ENCODE assay signal across 8 mouse cellular contexts in genomic region chr5:135078482-135078810, GRCm38 (mm10). TPM values are rescaled to one million over a fixed set of nuclear protein-coding genes. Genes with fewer than 3 reads are reported as not detected.
DNase-seq lines count a peak whose midpoint lies in the region; ATAC-seq and TF ChIP-seq lines count a peak whose summit lies in the region.

No protein-coding gene starts in this region.

- no peak for ATAC-seq in heart, postnatal 0 days (ENCODE audit: insufficient read depth, low read depth)
- peak; percentile 59; the same call in 1 of the 2 replicates for ATAC-seq in midbrain, embryonic 11.5 days (ENCODE audit: low FRiP score)

- no peaks in the 10 kb centered on the region for H3K27me3 ChIP-seq in heart, postnatal 0 days (ENCODE audit: control insufficient read depth, insufficient read depth, low read length)
- H3K27me3 ChIP-seq in midbrain, embryonic 11.5 days (ENCODE audit: control insufficient read depth, insufficient read depth, low read length): no peaks in the 10 kb centered on the region

- no peak for TF ChIP-seq POLR2A in bone marrow macrophage, adult 2 months (IDR thresholded peaks at IDR 0.05; ENCODE audit: borderline replicate concordance, low read depth, low read length)

- H3K9me3 ChIP-seq in heart, postnatal 0 days (replicated peaks; ENCODE audit: control insufficient read depth, low read length): no peaks in the 10 kb centered on the region
- no peaks in the 10 kb centered on the region for H3K9me3 ChIP-seq in midbrain, embryonic 11.5 days (ENCODE audit: control insufficient read depth, low read length)

- no peak for TF ChIP-seq CTCF in bone marrow macrophage, adult 2 months (IDR thresholded peaks at IDR 0.05; ENCODE audit: low read depth, low read length)
- no peak for TF ChIP-seq CTCF in heart, postnatal 0 days (IDR thresholded peaks at IDR 0.05; ENCODE audit: low read depth)

- H3K36me3 ChIP-seq in heart, postnatal 0 days (replicated peaks; ENCODE audit: control insufficient read depth, insufficient read depth, low read length): no peaks in the 10 kb centered on the region
- H3K36me3 ChIP-seq in midbrain, embryonic 11.5 days (ENCODE audit: control insufficient read depth, insufficient read depth, low read length): no peaks in the 10 kb centered on the region

- TF ChIP-seq EP300 in heart, postnatal 0 days (IDR thresholded peaks at IDR 0.05; ENCODE audit: low read depth): no peak

- no peak overlapping the region for H3K9ac ChIP-seq in heart, postnatal 0 days (replicated peaks; ENCODE audit: low read depth, low read length)
- peak overlapping the region; percentile 99 for H3K9ac ChIP-seq in midbrain, embryonic 11.5 days (ENCODE audit: low read length)

- no peaks in the 10 kb centered on the region for H3K4me1 ChIP-seq in bone marrow macrophage, adult 2 months (ENCODE audit: control insufficient read depth, insufficient read depth, low read length)
- no peaks in the 10 kb centered on the region for H3K4me1 ChIP-seq in heart, postnatal 0 days (ENCODE audit: control insufficient read depth, insufficient read depth)
- H3K4me1 ChIP-seq in midbrain, embryonic 11.5 days (ENCODE audit: control insufficient read depth, insufficient read depth, low read length): peaks cover 10% of the 10 kb centered on the region

- H3K4me3 ChIP-seq in bone marrow macrophage, adult 2 months (ENCODE audit: insufficient read depth, low read length): peak overlapping the region; percentile 52
- peak overlapping the region; percentile 81 for H3K4me3 ChIP-seq in heart, postnatal 0 days (ENCODE audit: low read depth, low read length)
- H3K4me3 ChIP-seq in midbrain, embryonic 11.5 days (ENCODE audit: low read depth, low read length): peak overlapping the region; percentile 97

- H3K4me2 ChIP-seq in heart, postnatal 0 days (ENCODE audit: low read depth, low read length): peak overlapping the region; percentile 92
- H3K4me2 ChIP-seq in midbrain, embryonic 11.5 days: peak overlapping the region; percentile 75

- H3K27ac ChIP-seq in bone marrow macrophage, adult 2 months (ENCODE audit: insufficient read depth, low read depth, low read length): no peak overlapping the region
- H3K27ac ChIP-seq in heart, postnatal 0 days (ENCODE audit: low read depth): no peak overlapping the region
- H3K27ac ChIP-seq in midbrain, embryonic 11.5 days (ENCODE audit: low read depth, low read length): no peak overlapping the region

- peak; percentile 51 for DNase-seq in kidney, adult 9 months
- DNase-seq in kidney, postnatal 10 days: no peak
- no peak for DNase-seq in heart, postnatal 0 days (ENCODE audit: low spot score)
- DNase-seq in midbrain, embryonic 11.5 days (ENCODE audit: low spot score, missing footprints): no peak
- DNase-seq in adrenal gland, adult 18-20 months (ENCODE audit: low spot score in 2 of 2): no peak
- DNase-seq in adrenal gland, postnatal 14 days: no peak
- no peak for DNase-seq in layer of hippocampus, postnatal 25 days (ENCODE audit: extremely low spot score in 1 of 2, low spot score in 1 of 2)

- WGBS in heart, postnatal 0 days: 3% methylated on average over 11 of the region's 11 CpGs
- WGBS in midbrain, embryonic 11.5 days: under 1% methylated on average over 11 of the region's 11 CpGs

RNA-seq across cellular contexts. Expression of gene Vps37d, which starts 0.4 kb away (rescaled TPM):
- polyA plus RNA-seq in bone marrow macrophage, adult 2 months (2012; ENCODE audit: insufficient read depth, insufficient read length, missing spikeins): not detected in 2 replicates
- 3.7 and 5.6 TPM in 2 replicates for total RNA-seq in heart, postnatal 0 days (2014; rRNA removed; ENCODE audit: low replicate concordance)
- 1.0 and 1.1 TPM in 2 replicates for polyA plus RNA-seq in heart, postnatal 0 days (2015; fragmentation: Nextera tagmentation; extraction: Ambion mirVana)
- 6.8 and 9.6 TPM in 2 replicates for polyA plus RNA-seq in midbrain, embryonic 11.5 days (2014; fragmentation: Nextera tagmentation; extraction: Ambion mirVana)
- 1 to 10 TPM; 1.9 to 2.5 TPM for total RNA-seq in adrenal gland, adult 18-20 months (2021)
- total RNA-seq in adrenal gland, postnatal 14 days (2021): 2.2 and 3.5 TPM in 2 replicates
- total RNA-seq in layer of hippocampus, postnatal 25 days (2021): 10 to 100 TPM; 30.4 to 32.8 TPM

RNA-seq across cellular contexts. Expression of gene Mlxipl, which starts 11.2 kb away (rescaled TPM):
- not detected in 2 replicates for polyA plus RNA-seq in bone marrow macrophage, adult 2 months (2012; ENCODE audit: insufficient read depth, insufficient read length, missing spikeins)
- total RNA-seq in heart, postnatal 0 days (2014; rRNA removed; ENCODE audit: low replicate concordance): 1.2 and 16.0 TPM in 2 replicates
- 3.4 and 5.3 TPM in 2 replicates for polyA plus RNA-seq in heart, postnatal 0 days (2015; fragmentation: Nextera tagmentation; extraction: Ambion mirVana)
- polyA plus RNA-seq in midbrain, embryonic 11.5 days (2014; fragmentation: Nextera tagmentation; extraction: Ambion mirVana): 1.2 and 2.1 TPM in 2 replicates
- 100 to 1,000 TPM in 1 of 2 experiments, 10 to 100 TPM in 1; 67.0 to 169 TPM for total RNA-seq in adrenal gland, adult 18-20 months (2021)
- total RNA-seq in adrenal gland, postnatal 14 days (2021): 80.7 and 81.6 TPM in 2 replicates
- 1 to 10 TPM; 3.1 to 5.8 TPM for total RNA-seq in layer of hippocampus, postnatal 25 days (2021)

RNA-seq across cellular contexts. Expression of gene Bud23, which starts 13.7 kb away (rescaled TPM):
- 45.0 and 57.1 TPM in 2 replicates for polyA plus RNA-seq in bone marrow macrophage, adult 2 months (2012; ENCODE audit: insufficient read depth, insufficient read length, missing spikeins)
- total RNA-seq in heart, postnatal 0 days (2014; rRNA removed; ENCODE audit: low replicate concordance): 34.2 and 49.6 TPM in 2 replicates
- polyA plus RNA-seq in heart, postnatal 0 days (2015; fragmentation: Nextera tagmentation; extraction: Ambion mirVana): 33.7 and 38.2 TPM in 2 replicates
- 105 and 116 TPM in 2 replicates for polyA plus RNA-seq in midbrain, embryonic 11.5 days (2014; fragmentation: Nextera tagmentation; extraction: Ambion mirVana)
- total RNA-seq in adrenal gland, adult 18-20 months (2021): 10 to 100 TPM; 45.7 to 55.0 TPM
- total RNA-seq in adrenal gland, postnatal 14 days (2021): 45.6 and 51.3 TPM in 2 replicates
- 10 to 100 TPM; 48.7 to 51.6 TPM for total RNA-seq in layer of hippocampus, postnatal 25 days (2021)

RNA-seq across cellular contexts. Expression of gene Dnajc30, which starts 14.4 kb away (rescaled TPM):
- polyA plus RNA-seq in bone marrow macrophage, adult 2 months (2012; ENCODE audit: insufficient read depth, insufficient read length, missing spikeins): 21.6 and 22.4 TPM in 2 replicates
- total RNA-seq in heart, postnatal 0 days (2014; rRNA removed; ENCODE audit: low replicate concordance): 7.7 and 19.7 TPM in 2 replicates
- polyA plus RNA-seq in heart, postnatal 0 days (2015; fragmentation: Nextera tagmentation; extraction: Ambion mirVana): 33.6 and 34.1 TPM in 2 replicates
- polyA plus RNA-seq in midbrain, embryonic 11.5 days (2014; fragmentation: Nextera tagmentation; extraction: Ambion mirVana): 30.0 and 30.2 TPM in 2 replicates
- 10 to 100 TPM; 25.8 to 30.3 TPM for total RNA-seq in adrenal gland, adult 18-20 months (2021)
- total RNA-seq in adrenal gland, postnatal 14 days (2021): 24.5 and 26.2 TPM in 2 replicates
- total RNA-seq in layer of hippocampus, postnatal 25 days (2021): 10 to 100 TPM; 43.7 TPM

RNA-seq across cellular contexts. Expression of gene Stx1a, which starts 55.2 kb away (rescaled TPM):
- 0.76 and 0.84 TPM in 2 replicates for polyA plus RNA-seq in bone marrow macrophage, adult 2 months (2012; ENCODE audit: insufficient read depth, insufficient read length, missing spikeins)
- 2.3 and 3.7 TPM in 2 replicates for total RNA-seq in heart, postnatal 0 days (2014; rRNA removed; ENCODE audit: low replicate concordance)
- 2.3 and 2.5 TPM in 2 replicates for polyA plus RNA-seq in heart, postnatal 0 days (2015; fragmentation: Nextera tagmentation; extraction: Ambion mirVana)
- 16.1 and 17.7 TPM in 2 replicates for polyA plus RNA-seq in midbrain, embryonic 11.5 days (2014; fragmentation: Nextera tagmentation; extraction: Ambion mirVana)
- total RNA-seq in adrenal gland, adult 18-20 months (2021): 1 to 10 TPM; 6.0 to 7.2 TPM
- total RNA-seq in adrenal gland, postnatal 14 days (2021): 5.9 and 10.9 TPM in 2 replicates
- total RNA-seq in layer of hippocampus, postnatal 25 days (2021): 100 to 1,000 TPM; 113 to 115 TPM
